Mouse (Mus musculus): ENCODE results near the gene Dusp9. TPM values are rescaled to one million over a fixed set of nuclear protein-coding genes. Genes with fewer than 3 reads are reported as not detected.

The Dusp9 gene
- total and polyA plus RNA-seq, 3 experiments, result 4.7 to 5.2 TPM; not detected in 1

DNA sequence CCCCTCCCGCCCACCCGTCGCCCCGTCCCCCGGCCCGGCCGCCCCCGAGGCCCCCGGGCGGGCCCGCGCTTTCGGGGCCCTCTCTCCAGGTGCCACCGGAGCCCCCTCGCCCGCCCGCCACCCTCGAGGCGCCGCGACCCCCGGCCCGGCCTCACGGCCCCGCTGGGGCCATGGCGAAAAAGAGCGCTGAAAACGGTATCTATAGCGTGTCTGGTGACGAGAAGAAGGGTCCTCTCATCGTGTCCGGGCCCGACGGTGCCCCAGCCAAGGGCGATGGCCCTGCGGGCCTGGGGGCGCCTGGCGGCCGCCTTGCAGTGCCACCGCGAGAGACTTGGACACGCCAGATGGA lies 34.4 kb downstream of the Dusp9 start:
- Histone ChIP-seq H3K9ac (ENCODE audit: control insufficient read depth, low read depth, low read length, poor library complexity, severe bottlenecking) (peak overlapping the region; percentile 69), H3K9me3 (replicated peaks; ENCODE audit: insufficient read depth, low read length) (no peaks in the 10 kb centered on the region), H3K79me2 (ENCODE audit: control insufficient read depth, insufficient read depth, low read length, poor library complexity) (no peaks in the 10 kb centered on the region; the same call in 1 of the 2 replicates), H3K4me3 (ENCODE audit: control insufficient read depth in 1 of 2, insufficient read depth in 1 of 2, low read depth in 2 of 2, low read length in 2 of 2) (peak overlapping the region; percentile 42 to 54; a peak in 3 of 4 replicates), H3K27me3 (ENCODE audit: control insufficient read depth in 1 of 2, insufficient read depth in 2 of 2, low read length in 2 of 2) (no peaks in the 10 kb centered on the region), H3K4me1 (ENCODE audit: control insufficient read depth in 1 of 2, insufficient read depth in 2 of 2, low read length in 2 of 2) (0 out of 4 replicates have a peak, but pooled peaks cover 0 to 5% of the 10 kb centered on the region in 2 experiments), H3K27ac (ENCODE audit: control insufficient read depth, low read depth, low read length) (no peak overlapping the region), H3K36me3 (ENCODE audit: control insufficient read depth in 1 of 2, insufficient read depth in 2 of 2, low read length in 2 of 2) (no peaks in the 10 kb centered on the region)
- DNase-seq (ENCODE audit: low read depth, low spot score), result no peak
- TF ChIP-seq CHD2 (IDR thresholded peaks at IDR 0.05; ENCODE audit: low read length) (no peak), GATA1 (IDR thresholded peaks at IDR 0.05; ENCODE audit: low read depth, low read length) (no peak), ZC3H11A (IDR thresholded peaks at IDR 0.05; ENCODE audit: low read depth, low read length) (no peak), USF1 (IDR thresholded peaks at IDR 0.05; ENCODE audit: low read depth, low read length) (no peak), SMC3 (IDR thresholded peaks at IDR 0.05; ENCODE audit: low read depth, low read length) (no peak), ZMIZ1 (IDR thresholded peaks at IDR 0.05; ENCODE audit: low read depth, low read length) (no peak), MAZ (IDR thresholded peaks at IDR 0.05; ENCODE audit: low read depth, low read length) (no peak), POLR2AphosphoS5 (IDR thresholded peaks at IDR 0.05; ENCODE audit: borderline replicate concordance, low read depth, low read length) (no peak), JUND (IDR thresholded peaks at IDR 0.05; ENCODE audit: low read depth, low read length) (no peak), ZNF384 (IDR thresholded peaks at IDR 0.05; ENCODE audit: low read depth, low read length) (no peak), MEF2A (IDR thresholded peaks at IDR 0.05; ENCODE audit: extremely low read depth, insufficient replicate concordance, low read depth, low read length, poor library complexity, severe bottlenecking) (no peak), CTCF (IDR thresholded peaks at IDR 0.05 in 2 of 3, conservative IDR thresholded peaks at IDR 0.05 in 1 of 3; ENCODE audit: control insufficient read depth in 1 of 3, insufficient read depth in 1 of 3, low read depth in 2 of 3, low read length in 3 of 3, poor library complexity in 1 of 3, severe bottlenecking in 1 of 3) (no peak), NRF1 (IDR thresholded peaks at IDR 0.05; ENCODE audit: insufficient read depth, low read depth, low read length, poor library complexity, severe bottlenecking) (no peak), E2F4 (IDR thresholded peaks at IDR 0.05; ENCODE audit: borderline replicate concordance, low read depth, low read length) (no peak), TAL1 (IDR thresholded peaks at IDR 0.05; ENCODE audit: low read length) (no peak), MYB (IDR thresholded peaks at IDR 0.05; ENCODE audit: low read depth, low read length) (no peak), TCF12 (IDR thresholded peaks at IDR 0.05; ENCODE audit: low read depth, low read length) (no peak), POLR2AphosphoS2 (IDR thresholded peaks at IDR 0.05; ENCODE audit: low read length) (no peak), ELF1 (IDR thresholded peaks at IDR 0.05; ENCODE audit: low read depth, low read length) (no peak)

DNA sequence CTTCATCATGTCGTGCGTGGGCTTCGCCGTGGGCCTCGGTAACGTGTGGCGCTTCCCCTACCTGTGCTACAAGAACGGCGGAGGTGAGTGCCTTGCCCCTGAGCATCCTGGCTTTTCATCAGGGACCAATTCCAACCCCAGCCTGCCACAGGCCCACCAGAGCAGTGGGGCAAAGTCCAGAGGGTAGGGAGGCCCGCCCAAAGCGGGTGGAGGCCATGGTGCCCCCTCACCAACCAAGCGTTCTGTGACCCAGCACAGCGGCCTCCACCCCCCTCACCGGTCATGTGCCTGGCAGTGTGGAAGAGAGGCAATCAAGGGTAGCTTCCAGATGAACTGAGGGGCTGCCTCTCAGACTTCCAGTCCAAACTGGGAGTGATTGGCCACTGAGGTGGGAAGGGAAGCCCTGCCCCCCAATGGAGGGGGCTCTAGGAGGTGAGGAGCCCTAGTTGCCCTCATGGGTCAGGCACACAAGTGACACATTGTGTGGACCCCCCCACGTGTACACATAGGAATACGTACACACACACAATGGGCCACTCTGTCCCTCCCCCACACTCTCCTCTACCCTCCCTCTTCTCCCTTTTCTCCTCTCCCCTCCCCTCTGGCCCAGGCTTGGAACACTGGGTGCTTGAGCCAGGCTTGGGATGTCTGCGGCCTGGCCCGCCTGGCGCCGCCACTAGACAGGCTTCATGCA lies 34.9 kb downstream of the Dusp9 start:
- Histone ChIP-seq H3K27ac (ENCODE audit: control insufficient read depth, low read depth, low read length) (no peak overlapping the region), H3K4me3 (ENCODE audit: control insufficient read depth in 1 of 2, insufficient read depth in 1 of 2, low read depth in 2 of 2, low read length in 2 of 2) (peak overlapping the region; percentile 42 to 54; a peak in 3 of 4 replicates), H3K9me3 (replicated peaks; ENCODE audit: insufficient read depth, low read length) (no peaks in the 10 kb centered on the region), H3K27me3 (ENCODE audit: control insufficient read depth in 1 of 2, insufficient read depth in 2 of 2, low read length in 2 of 2) (no peaks in the 10 kb centered on the region), H3K36me3 (ENCODE audit: control insufficient read depth in 1 of 2, insufficient read depth in 2 of 2, low read length in 2 of 2) (no peaks in the 10 kb centered on the region), H3K79me2 (ENCODE audit: control insufficient read depth, insufficient read depth, low read length, poor library complexity) (no peaks in the 10 kb centered on the region; the same call in 1 of the 2 replicates), H3K9ac (ENCODE audit: control insufficient read depth, low read depth, low read length, poor library complexity, severe bottlenecking) (peak overlapping the region; percentile 69), H3K4me1 (ENCODE audit: control insufficient read depth in 1 of 2, insufficient read depth in 2 of 2, low read length in 2 of 2) (0 out of 4 replicates have a peak, but pooled peaks cover 0 to 5% of the 10 kb centered on the region in 2 experiments)
- no peak for TF ChIP-seq NRF1 (IDR thresholded peaks at IDR 0.05; ENCODE audit: insufficient read depth, low read depth, low read length, poor library complexity, severe bottlenecking)
- TF ChIP-seq GABPA (IDR thresholded peaks at IDR 0.05; ENCODE audit: low read depth, low read length), result no peak
- TF ChIP-seq ZNF384 (IDR thresholded peaks at IDR 0.05; ENCODE audit: low read depth, low read length), result no peak
- no peak for TF ChIP-seq UBTF (IDR thresholded peaks at IDR 0.05; ENCODE audit: borderline replicate concordance, insufficient read depth, low read depth, low read length)
- no peak for TF ChIP-seq ELF1 (IDR thresholded peaks at IDR 0.05; ENCODE audit: low read depth, low read length)
- no peak for TF ChIP-seq MYB (IDR thresholded peaks at IDR 0.05; ENCODE audit: low read depth, low read length)
- DNase-seq (ENCODE audit: low read depth, low spot score), result no peak
